Mouse (Mus musculus) G1E (cell line): ENCODE data around the gene Smc3. TPM values are rescaled to one million over a fixed set of nuclear protein-coding genes. Genes with fewer than 3 reads are reported as not detected.
A peak's percentile ranks its signal among the peaks of the same experiment; 100 is the strongest.

Source experiments
- ATAC-seq: 2 replicates; pipeline ENCODE4 v1.8.0; 2016; ENCODE audit warnings: mild to moderate bottlenecking; ENCODE audit not compliant: insufficient number of reproducible peaks, poor library complexity, low FRiP score, severe bottlenecking; ENCODE audit errors: extremely low read depth
- DNase-seq: peaks from one replicate; pipeline ENCODE4 v3.0.0; 2012; ENCODE audit warnings: low spot score
- H3K27me3 ChIP-seq: 2 replicates; pipeline ENCODE4 v1.6.1; 2012; ENCODE audit warnings: mild to moderate bottlenecking, low read length, inconsistent platforms; ENCODE audit not compliant: insufficient read depth
- H3K36me3 ChIP-seq: replicated peaks from 2 replicates; pipeline ENCODE3; 2012; ENCODE audit warnings: mild to moderate bottlenecking, inconsistent platforms
- H3K4me1 ChIP-seq: 2 replicates; pipeline ENCODE4 v1.6.1; 2012; ENCODE audit warnings: low read depth, low read length, inconsistent platforms, mixed read lengths; ENCODE audit not compliant: insufficient read depth
- H3K4me3 ChIP-seq: 2 replicates; pipeline ENCODE4 v1.5.1; 2012; ENCODE audit warnings: low read depth, mild to moderate bottlenecking, inconsistent platforms, low read length, moderate library complexity, mixed read lengths
- H3K9me3 ChIP-seq: replicated peaks from 2 replicates; pipeline ENCODE4 v1.6.1; 2012; ENCODE audit warnings: inconsistent platforms
- CTCF ChIP-seq: IDR thresholded peaks from 2 replicates; pipeline ENCODE4 v1.5.1; 2012; ENCODE audit warnings: low read depth, low read length, inconsistent platforms, mixed read lengths
- GATA1 ChIP-seq: IDR thresholded peaks from 2 replicates; pipeline ENCODE4 v1.6.1; 2012; ENCODE audit warnings: borderline replicate concordance, low read length, inconsistent platforms, mixed read lengths
- GATA2 ChIP-seq: IDR thresholded peaks from 2 replicates; pipeline ENCODE4 v1.6.1; 2012; ENCODE audit warnings: low read depth, low read length, inconsistent platforms, borderline replicate concordance
- POLR2AphosphoS5 ChIP-seq: IDR thresholded peaks from 2 replicates; pipeline ENCODE4 v1.6.1; 2012; ENCODE audit warnings: low read depth, low read length, inconsistent platforms; ENCODE audit not compliant: insufficient replicate concordance
- TAL1 ChIP-seq: conservative IDR thresholded peaks from 2 replicates; pipeline ENCODE4 v1.6.1; 2012; ENCODE audit warnings: low read depth, low read length, inconsistent platforms, mixed read lengths
- polyA plus RNA-seq: library from polyadenylated mRNA; stranded (reverse); fragments of >175 nt; gene quantifications from 2 replicates; pipeline ENCODE4 v1.2.3, GENCODE M21; 2012
- total RNA-seq, 2 experiments: library from RNA; stranded (forward) in 1 of 2; stranded (reverse) in 1 of 2; fragments of 200-1000 nt in 1 of 2; fragments of >200 nt in 1 of 2; fragmentation: Nextera tagmentation in 1 of 2; gene quantifications; 2 replicates each; pipeline ENCODE4 v1.2.3; 2014 to 2017

The Smc3 gene
- 198 and 227 TPM in 2 replicates for total RNA-seq (2014; fragmentation: Nextera tagmentation)
- 101 and 150 TPM in 2 replicates for total RNA-seq (2017)
- 41.9 and 45.7 TPM in 2 replicates for polyA plus RNA-seq

DNA sequence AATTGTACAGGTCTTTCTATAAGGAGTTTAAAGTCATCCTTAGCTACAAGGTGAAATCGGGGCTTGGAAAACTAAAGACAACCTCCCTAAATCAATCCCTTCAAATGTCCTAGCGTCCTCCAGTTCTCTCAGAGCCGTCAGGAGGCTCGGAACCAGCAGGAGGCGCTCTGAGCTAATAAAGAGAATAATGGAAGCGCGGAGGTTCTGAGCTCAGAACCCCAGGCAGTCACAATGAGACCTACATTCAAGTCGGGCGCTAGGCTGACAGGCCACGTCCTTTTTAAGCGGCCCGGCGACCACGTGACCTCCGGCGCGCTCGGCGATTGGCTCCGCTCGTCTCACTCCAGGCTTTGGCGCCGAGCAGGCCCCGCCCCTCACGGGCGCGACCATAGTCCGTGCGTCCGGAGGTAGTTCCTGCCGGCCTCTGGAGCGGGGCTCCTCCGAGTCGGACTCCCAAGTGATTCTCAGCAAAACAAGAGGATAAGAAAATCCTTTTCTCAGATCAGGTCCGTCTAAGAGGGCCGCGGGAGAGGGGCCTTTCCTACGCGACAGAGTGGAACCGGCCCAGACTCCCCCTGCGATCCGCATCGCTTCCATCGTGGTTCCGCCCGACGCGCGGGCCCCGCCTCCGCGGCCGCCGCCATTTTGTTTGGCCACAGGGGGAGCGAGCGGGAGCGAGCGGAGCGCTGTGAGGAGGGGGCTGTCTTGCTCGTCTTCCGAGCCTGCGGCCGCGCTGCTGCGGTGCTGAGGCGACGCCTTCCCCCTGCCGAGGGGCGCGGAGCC, at the start of gene Smc3:
Smc3 (plus strand) TSS at position 642 of the 783 bp plus-strand sequence.
- no peak for TF ChIP-seq TAL1
- no peak for TF ChIP-seq GATA1
- TF ChIP-seq CTCF = peak; percentile 43
- no peak for TF ChIP-seq GATA2
- TF ChIP-seq POLR2AphosphoS5 = peak; percentile 51; the same call in 1 of the 2 replicates
- Histone ChIP-seq H3K9me3 (no peaks in the 10 kb centered on the region), H3K4me1 (peaks cover 22% of the 10 kb centered on the region), H3K27me3 (peaks cover 5% of the 10 kb centered on the region), H3K36me3 (peaks cover 21% of the 10 kb centered on the region), H3K4me3 (peak within 1 kb of the TSS; percentile 96)
- DNase-seq (peak; percentile 99), ATAC-seq (peak; percentile 94)

DNA sequence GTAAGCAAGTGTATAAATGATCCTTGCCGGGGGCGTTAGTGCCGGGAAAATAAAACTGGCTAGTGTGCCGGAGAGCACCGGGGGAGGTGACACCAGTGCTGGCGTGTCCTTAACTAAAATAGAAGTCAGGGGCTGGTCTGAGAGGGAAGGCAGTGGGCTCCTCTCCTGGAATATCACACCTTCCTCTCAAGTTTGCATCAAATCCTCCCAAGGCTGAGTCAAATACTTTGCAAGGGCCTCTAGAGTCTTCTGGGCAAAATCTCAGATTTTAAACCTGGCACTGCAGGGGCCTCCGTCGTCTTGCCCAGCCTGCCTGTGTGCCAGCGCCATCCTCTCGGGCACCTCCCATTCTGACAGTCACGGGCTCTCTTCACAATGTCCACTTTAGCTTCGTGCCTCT, 49.2 kb upstream of the Smc3 start:
- Histone ChIP-seq H3K36me3 (no peaks in the 10 kb centered on the region), H3K9me3 (no peaks in the 10 kb centered on the region), H3K27me3 (peaks cover 14% of the 10 kb centered on the region), H3K4me3 (no peak overlapping the region), H3K4me1 (no peaks in the 10 kb centered on the region)
- DNase-seq (no peak), ATAC-seq (no peak)
- TF ChIP-seq POLR2AphosphoS5 (no peak), GATA2 (no peak), GATA1 (no peak), TAL1 (no peak), CTCF (no peak)

DNA sequence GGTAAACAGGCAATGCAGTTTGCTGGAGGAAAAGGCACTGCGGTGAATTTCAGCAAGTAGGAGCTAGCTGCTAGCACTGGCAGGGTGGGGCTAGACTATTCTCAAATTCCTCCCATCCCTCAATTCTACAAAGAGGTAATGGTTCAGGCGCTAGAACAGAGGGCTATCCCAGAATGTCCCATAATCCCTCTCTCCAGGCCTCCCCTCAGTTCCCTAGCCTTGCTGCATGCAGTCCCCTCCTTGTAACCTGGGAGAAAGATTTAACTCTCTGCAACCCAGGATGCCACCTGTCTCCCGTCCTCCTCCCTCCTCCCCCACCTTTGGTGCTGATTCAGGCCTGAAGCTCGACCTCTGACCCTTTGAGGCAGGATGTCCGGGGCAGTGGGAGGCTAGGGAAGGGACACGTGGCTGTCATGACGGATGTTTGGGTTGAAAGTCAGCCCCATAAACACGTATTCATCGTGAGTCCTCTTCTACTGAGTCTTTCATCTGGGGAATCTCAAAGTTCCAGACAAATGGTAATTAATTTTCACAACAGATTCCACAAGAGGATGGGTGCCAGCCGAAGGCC, 47.9 kb upstream of the Smc3 start:
- DNase-seq (no peak), ATAC-seq (no peak)
- Histone ChIP-seq H3K9me3 (no peaks in the 10 kb centered on the region), H3K36me3 (no peaks in the 10 kb centered on the region), H3K4me3 (no peak overlapping the region), H3K27me3 (peaks cover 14% of the 10 kb centered on the region), H3K4me1 (no peaks in the 10 kb centered on the region)
- TF ChIP-seq TAL1 (no peak), POLR2AphosphoS5 (no peak), CTCF (no peak), GATA2 (no peak), GATA1 (no peak)

DNA sequence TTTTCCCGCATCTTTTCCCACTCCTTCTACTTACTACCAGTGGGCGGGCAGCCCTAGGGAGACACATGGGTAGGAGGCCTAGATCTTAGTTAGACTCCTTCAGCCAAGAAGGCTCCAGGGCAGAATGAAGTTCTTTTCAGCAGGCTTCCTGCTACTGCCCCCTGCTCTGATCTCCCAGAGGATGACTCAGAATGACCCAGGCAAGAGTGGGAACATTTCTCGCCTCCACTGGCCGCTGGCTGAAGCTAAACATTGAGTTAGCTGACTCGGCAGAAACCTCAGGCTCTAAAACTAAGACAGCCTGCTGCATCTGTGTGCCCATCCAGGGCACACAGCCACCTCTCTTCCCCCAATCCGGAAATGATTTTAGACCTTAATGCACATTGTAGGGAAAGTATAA, 47.4 kb upstream of the Smc3 start:
- ATAC-seq (no peak), DNase-seq (no peak)
- no peaks in the 10 kb centered on the region for H3K36me3 ChIP-seq
- no peaks in the 10 kb centered on the region for H3K4me1 ChIP-seq
- H3K27me3 ChIP-seq = peaks cover 16% of the 10 kb centered on the region
- H3K4me3 ChIP-seq = no peak overlapping the region
- no peaks in the 10 kb centered on the region for H3K9me3 ChIP-seq
- TF ChIP-seq GATA2 (no peak), POLR2AphosphoS5 (no peak), TAL1 (no peak), GATA1 (no peak), CTCF (no peak)

GRCm38 (mm10) chr19:53554402-53554801, 45.8 kb upstream of the Smc3 start:
- DNase-seq = no peak
- H3K9me3 ChIP-seq = no peaks in the 10 kb centered on the region
- no peaks in the 10 kb centered on the region for H3K4me1 ChIP-seq
- H3K4me3 ChIP-seq = no peak overlapping the region
- TF ChIP-seq GATA2 = no peak
- TF ChIP-seq CTCF = no peak
- TF ChIP-seq TAL1 = no peak
- no peak for TF ChIP-seq POLR2AphosphoS5
- TF ChIP-seq GATA1 = no peak
- no peaks in the 10 kb centered on the region for H3K36me3 ChIP-seq
- peaks cover 14% of the 10 kb centered on the region for H3K27me3 ChIP-seq
- no peak for ATAC-seq

GRCm38 (mm10) chr19:53554981-53555616, 45.1 kb upstream of the Smc3 start:
- DNase-seq (no peak), ATAC-seq (no peak)
- TF ChIP-seq GATA2 (no peak), CTCF (no peak), POLR2AphosphoS5 (no peak), GATA1 (no peak), TAL1 (no peak)
- Histone ChIP-seq H3K4me1 (no peaks in the 10 kb centered on the region), H3K36me3 (no peaks in the 10 kb centered on the region), H3K27me3 (peaks cover 14% of the 10 kb centered on the region), H3K4me3 (no peak overlapping the region), H3K9me3 (no peaks in the 10 kb centered on the region)
